Mouse (Mus musculus): ENCODE results near the gene Fkbp8. TPM values are rescaled to one million over a fixed set of nuclear protein-coding genes. Genes with fewer than 3 reads are reported as not detected.
"Not testable (repeated sequence)": the region's sequence is repeated elsewhere in the genome, so short reads cannot be mapped to it uniquely, and the experiment has no call there.

Fkbp8 gene
- polyA plus RNA-seq, 1 experiment from 2014 or later = 306 TPM

GRCm38 (mm10) chr8:70504291-70504716, 23.2 kb upstream of the Fkbp8 start:
- WGBS = 27% methylated on average over 16 of the region's 16 CpGs
- Histone ChIP-seq H3K4me3 (0 out of 2 replicates have a peak overlapping the region, but pooled peaks have one; percentile 5), H3K27ac (peak overlapping the region; percentile 83), H3K4me2 (replicated peaks) (peak overlapping the region; percentile 83), H3K36me3 (peaks cover 27% of the 10 kb centered on the region), H3K27me3 (peaks cover 36% of the 10 kb centered on the region), H3K4me1 (peaks cover 66% of the 10 kb centered on the region), H3K9me3 (no peaks in the 10 kb centered on the region), H3K9ac (no peak overlapping the region)
- ATAC-seq (ENCODE audit: insufficient number of reproducible peaks, insufficient read depth, low FRiP score, low TSS enrichment) = peak; percentile 36

DNA sequence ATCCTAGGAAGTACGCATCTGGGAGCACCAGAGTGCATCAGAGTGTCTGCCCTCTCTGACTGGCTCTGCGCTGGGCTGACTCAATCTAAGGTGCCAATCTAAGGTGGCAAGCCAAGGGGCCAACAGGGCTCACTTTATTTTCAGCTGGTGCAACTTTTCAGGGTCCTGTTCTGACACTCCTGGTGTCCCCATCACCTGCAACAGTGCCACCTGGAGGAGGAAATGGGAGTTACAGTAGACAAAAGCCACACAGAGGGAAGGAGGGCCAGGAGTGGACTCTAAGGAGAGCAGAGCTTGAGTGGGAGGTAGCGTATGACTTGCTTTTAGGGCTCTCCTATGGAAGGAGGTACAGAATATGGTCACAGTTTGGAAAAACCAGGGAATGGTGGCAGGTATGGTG, 22.7 kb upstream of the Fkbp8 start:
- ATAC-seq (ENCODE audit: insufficient number of reproducible peaks, insufficient read depth, low FRiP score, low TSS enrichment) = no peak
- WGBS = 47% methylated on average over 3 of the region's 3 CpGs
- Histone ChIP-seq H3K27me3 (peaks cover 31% of the 10 kb centered on the region), H3K4me2 (replicated peaks) (peak overlapping the region; percentile 83), H3K4me3 (0 out of 2 replicates have a peak overlapping the region, but pooled peaks have one; percentile 5), H3K4me1 (peaks cover 62% of the 10 kb centered on the region), H3K9ac (no peak overlapping the region; the same call in 1 of the 2 replicates), H3K9me3 (no peaks in the 10 kb centered on the region), H3K36me3 (peaks cover 27% of the 10 kb centered on the region), H3K27ac (peak overlapping the region; percentile 83)

- Histone ChIP-seq H3K27ac (peak overlapping the region; percentile 95), H3K4me2 (replicated peaks) (peak overlapping the region; percentile 83), H3K36me3 (peaks cover 27% of the 10 kb centered on the region), H3K9me3 (no peaks in the 10 kb centered on the region), H3K4me1 (peaks cover 52% of the 10 kb centered on the region), H3K27me3 (peaks cover 21% of the 10 kb centered on the region), H3K9ac (peak overlapping the region; percentile 80), H3K4me3 (peak overlapping the region; percentile 68)
- WGBS = 33% methylated on average over 32 of the region's 32 CpGs
- peak; percentile 4; the same call in 1 of the 2 replicates for ATAC-seq (ENCODE audit: insufficient number of reproducible peaks, insufficient read depth, low FRiP score, low TSS enrichment)
Observed at GRCm38 (mm10) chr8:70505698-70506327, 21.7 kb upstream of the Fkbp8 start.

- Histone ChIP-seq H3K27me3 (peaks cover 14% of the 10 kb centered on the region), H3K4me2 (replicated peaks) (peak within 1 kb of the TSS; percentile 83), H3K4me3 (peak within 1 kb of the TSS; percentile 68), H3K9me3 (no peaks in the 10 kb centered on the region), H3K36me3 (peaks cover 27% of the 10 kb centered on the region), H3K9ac (peak within 1 kb of the TSS; percentile 80), H3K4me1 (peaks cover 49% of the 10 kb centered on the region), H3K27ac (peak within 1 kb of the TSS; percentile 95)
- peak; percentile 83 for ATAC-seq (ENCODE audit: insufficient number of reproducible peaks, insufficient read depth, low FRiP score, low TSS enrichment)
- 2% methylated on average over 39 of the region's 40 CpGs for WGBS
Observed at GRCm38 (mm10) chr8:70506328-70507026, 21.0 kb upstream of the Fkbp8 start, which contains the start of gene Rex1bd. Gene Rex1bd (minus strand): TSS chr8:70506752.

DNA sequence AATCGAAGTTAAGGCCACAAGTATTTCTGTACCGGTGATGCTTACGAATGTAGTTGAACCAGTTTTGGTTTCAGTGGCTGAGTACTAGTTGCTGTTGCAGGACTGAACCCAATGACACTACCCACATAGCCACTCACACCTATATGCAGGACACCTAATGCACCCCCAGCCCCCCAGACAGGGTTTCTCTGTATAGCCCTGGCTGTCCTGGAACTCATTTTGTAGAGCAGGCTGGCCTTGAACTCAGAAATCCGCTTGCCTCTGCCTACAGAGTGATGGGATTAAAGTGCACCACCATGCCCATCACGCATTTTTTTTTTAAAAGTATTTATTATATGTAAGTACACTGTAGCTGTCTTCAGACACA, 20.5 kb upstream of the Fkbp8 start:
- 57% methylated on average over 5 of the region's 5 CpGs for WGBS
- ATAC-seq (ENCODE audit: insufficient number of reproducible peaks, insufficient read depth, low FRiP score, low TSS enrichment) = no peak
- Histone ChIP-seq H3K4me2 (replicated peaks) (0 out of 2 replicates have a peak overlapping the region, but pooled peaks have one; percentile 1), H3K4me3 (peak overlapping the region; percentile 68; the same call in 1 of the 2 replicates), H3K4me1 (peaks cover 44% of the 10 kb centered on the region), H3K27me3 (peaks cover 9% of the 10 kb centered on the region), H3K9me3 (no peaks in the 10 kb centered on the region), H3K36me3 (peaks cover 27% of the 10 kb centered on the region), H3K27ac (peak overlapping the region; percentile 95), H3K9ac (peak overlapping the region; percentile 80; the same call in 1 of the 2 replicates)

- H3K36me3 ChIP-seq = peaks cover 43% of the 10 kb centered on the region
- H3K27ac ChIP-seq = peak overlapping the region; percentile 97; the same call in 1 of the 2 replicates
- WGBS = 10% methylated on average over 25 of the region's 25 CpGs
- no peaks in the 10 kb centered on the region for H3K9me3 ChIP-seq
- H3K4me1 ChIP-seq = peaks cover 27% of the 10 kb centered on the region
- peak overlapping the region; percentile 99 for H3K4me3 ChIP-seq
- H3K9ac ChIP-seq = peak overlapping the region; percentile 98
- peak overlapping the region; percentile 95 for H3K4me2 ChIP-seq (replicated peaks)
- H3K27me3 ChIP-seq = no peaks in the 10 kb centered on the region
- no peak for ATAC-seq (ENCODE audit: insufficient number of reproducible peaks, insufficient read depth, low FRiP score, low TSS enrichment)
Observed at GRCm38 (mm10) chr8:70509281-70509952, 18.1 kb upstream of the Fkbp8 start.

DNA sequence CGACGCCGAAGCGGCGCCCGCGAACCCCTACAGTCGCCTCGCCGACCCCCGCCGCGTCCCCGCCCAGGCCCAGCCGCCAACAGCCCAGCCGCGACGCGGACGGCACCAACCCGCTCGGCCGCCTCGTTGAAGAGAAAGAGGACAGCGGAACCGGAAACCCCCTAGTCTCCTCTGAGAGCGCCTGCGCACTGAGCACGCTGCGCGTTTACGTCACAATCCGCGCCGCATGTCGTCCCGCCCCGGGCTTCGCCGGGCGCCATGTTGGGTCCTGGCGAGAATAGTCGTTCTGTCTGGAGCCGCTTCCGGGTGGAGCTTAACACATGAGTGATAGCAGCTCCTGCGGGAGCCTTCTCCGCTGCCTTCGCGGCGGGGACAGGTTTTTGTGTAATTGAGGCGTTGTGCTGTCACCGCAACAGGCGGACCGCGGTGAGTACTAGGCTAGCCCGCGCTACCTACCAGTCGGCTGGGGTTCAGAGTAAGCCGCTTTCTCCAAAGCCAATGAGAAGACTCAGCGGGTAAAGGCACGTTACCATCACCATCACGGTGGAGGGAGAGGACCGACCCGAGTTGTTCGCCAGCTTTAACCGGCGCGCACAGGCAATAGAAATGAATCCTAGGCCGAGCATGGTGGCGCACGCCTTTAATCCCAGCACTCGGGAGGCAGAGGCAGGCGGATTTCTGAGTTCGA, 17.2 kb upstream of the Fkbp8 start, which contains the start of gene Uba52:
Gene Uba52, minus strand, starts transcription at position 574 of the 688 bp plus-strand sequence.
- Histone ChIP-seq H3K4me1 (peaks cover 18% of the 10 kb centered on the region), H3K4me2 (replicated peaks) (peak within 1 kb of the TSS; percentile 95), H3K4me3 (peak within 1 kb of the TSS; percentile 99), H3K27me3 (no peaks in the 10 kb centered on the region), H3K9me3 (no peaks in the 10 kb centered on the region), H3K36me3 (peaks cover 42% of the 10 kb centered on the region), H3K27ac (peak within 1 kb of the TSS; percentile 97), H3K9ac (peak within 1 kb of the TSS; percentile 98)
- WGBS = 2% methylated on average over 74 of the region's 74 CpGs
- ATAC-seq (ENCODE audit: insufficient number of reproducible peaks, insufficient read depth, low FRiP score, low TSS enrichment) = peak; percentile 70

DNA sequence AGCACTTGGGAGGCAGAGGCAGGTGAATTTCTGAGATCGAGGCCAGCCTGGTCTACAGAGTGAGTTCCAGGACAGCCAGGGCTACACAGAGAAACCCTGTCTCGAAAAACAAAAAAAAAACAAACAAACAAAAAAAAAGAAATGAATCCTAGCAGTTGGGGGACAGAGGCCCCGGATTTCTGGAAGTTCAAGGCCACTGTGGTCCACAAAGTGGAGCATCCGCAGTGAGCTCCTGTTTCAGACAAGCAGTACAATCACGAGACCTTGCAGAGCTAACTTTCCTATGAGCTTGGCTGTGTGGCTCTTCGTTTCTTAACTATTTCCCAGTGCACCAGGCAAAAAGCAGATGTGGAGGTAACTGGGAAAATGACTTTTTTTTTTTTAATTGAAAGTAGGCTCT, 16.4 kb upstream of the Fkbp8 start:
- peak overlapping the region; percentile 99 for H3K4me3 ChIP-seq
- H3K27me3 ChIP-seq; H3K9ac ChIP-seq; ATAC-seq (ENCODE audit: insufficient number of reproducible peaks, insufficient read depth, low FRiP score, low TSS enrichment); H3K9me3 ChIP-seq: not testable (repeated sequence)
- H3K36me3 ChIP-seq = peaks cover 48% of the 10 kb centered on the region
- H3K4me2 ChIP-seq (replicated peaks) = peak overlapping the region; percentile 95
- WGBS = 87% methylated on average over 6 of the region's 6 CpGs
- peak overlapping the region; percentile 97; the same call in 1 of the 2 replicates for H3K27ac ChIP-seq
- peaks cover 11% of the 10 kb centered on the region for H3K4me1 ChIP-seq

DNA sequence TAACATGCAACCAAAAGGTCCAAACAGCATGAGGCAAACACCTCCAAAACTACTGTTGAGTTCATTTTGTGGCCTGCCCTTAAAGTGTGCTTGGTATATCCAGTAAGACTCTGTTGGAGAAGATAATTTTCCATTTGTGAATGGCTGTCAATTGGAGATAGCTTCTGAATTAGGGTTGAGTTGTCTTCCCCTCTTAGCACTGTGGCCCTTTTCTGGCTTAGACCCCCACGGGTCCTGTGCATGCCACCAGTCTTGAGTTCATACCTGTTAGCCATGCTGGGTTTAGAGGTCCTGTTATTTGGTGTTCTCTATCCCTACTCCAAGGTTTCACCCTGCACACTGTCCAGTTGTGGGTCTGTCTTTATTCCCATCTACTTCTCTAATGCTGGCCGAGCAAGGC, 15.8 kb upstream of the Fkbp8 start:
- H3K27ac ChIP-seq = no peak overlapping the region
- H3K9me3 ChIP-seq = no peaks in the 10 kb centered on the region
- H3K4me2 ChIP-seq (replicated peaks) = no peak overlapping the region
- H3K36me3 ChIP-seq = peaks cover 54% of the 10 kb centered on the region
- no peak for ATAC-seq (ENCODE audit: insufficient number of reproducible peaks, insufficient read depth, low FRiP score, low TSS enrichment)
- WGBS = 93% methylated on average over 2 of the region's 2 CpGs
- H3K4me3 ChIP-seq = no peak overlapping the region
- H3K9ac ChIP-seq = no peak overlapping the region
- peaks cover 11% of the 10 kb centered on the region for H3K4me1 ChIP-seq
- H3K27me3 ChIP-seq = no peaks in the 10 kb centered on the region

GRCm38 (mm10) chr8:70512253-70512903, 15.1 kb upstream of the Fkbp8 start:
- H3K4me3 ChIP-seq = no peak overlapping the region
- no peak overlapping the region for H3K9ac ChIP-seq
- peaks cover 11% of the 10 kb centered on the region for H3K4me1 ChIP-seq
- WGBS = 94% methylated on average over 11 of the region's 11 CpGs
- no peak overlapping the region for H3K27ac ChIP-seq
- no peak for ATAC-seq (ENCODE audit: insufficient number of reproducible peaks, insufficient read depth, low FRiP score, low TSS enrichment)
- H3K4me2 ChIP-seq (replicated peaks) = no peak overlapping the region
- H3K9me3 ChIP-seq = no peaks in the 10 kb centered on the region
- H3K27me3 ChIP-seq = no peaks in the 10 kb centered on the region
- peaks cover 49% of the 10 kb centered on the region for H3K36me3 ChIP-seq

All from embryonic facial prominence, embryonic 12.5 days (tissue).